Mouse (Mus musculus) stomach, postnatal 0 days (tissue): ENCODE measurements around the gene Tfip11. TPM values are rescaled to one million over a fixed set of nuclear protein-coding genes. Genes with fewer than 3 reads are reported as not detected.
"Not testable (repeated sequence)": the region's sequence is repeated elsewhere in the genome, so short reads cannot be mapped to it uniquely, and the experiment has no call there.

ENCODE experiments used
- ATAC-seq: fragments of 200-750 bp; cut with Nextera tagmentation; 2 replicates; pipeline ENCODE4 v1.8.0; 2017; ENCODE audit not compliant: low FRiP score, low TSS enrichment
- DNase-seq: peaks from one replicate; pipeline ENCODE4 v3.0.0-alpha.2; 2016; ENCODE audit warnings: low spot score
- H3K27ac ChIP-seq: fragments of 300-500 bp; sonication (generic); replicated peaks from 2 replicates; pipeline ENCODE4 v1.5.1; 2014; ENCODE audit warnings: mild to moderate bottlenecking, control low read depth
- H3K27me3 ChIP-seq: fragments of 300-500 bp; sonication (generic); 2 replicates; pipeline ENCODE4 v1.6.1; 2014; ENCODE audit warnings: low read length; ENCODE audit not compliant: control insufficient read depth, insufficient read depth
- H3K36me3 ChIP-seq: fragments of 300-500 bp; sonication (generic); 2 replicates; pipeline ENCODE4 v1.6.1; 2014; ENCODE audit warnings: low read length, mixed read lengths; ENCODE audit not compliant: control insufficient read depth, insufficient read depth
- H3K4me1 ChIP-seq: fragments of 300-500 bp; sonication (generic); replicated peaks from 2 replicates; pipeline ENCODE4 v1.6.1; 2014; ENCODE audit warnings: antibody characterized with exemption; ENCODE audit not compliant: control insufficient read depth, insufficient read depth
- H3K4me2 ChIP-seq: fragments of 300-500 bp; sonication (generic); replicated peaks from 2 replicates; pipeline ENCODE4 v1.6.1; 2014; ENCODE audit warnings: low read depth, mild to moderate bottlenecking, control low read depth, moderate library complexity
- H3K4me3 ChIP-seq: fragments of 300-500 bp; sonication (generic); 2 replicates; pipeline ENCODE4 v1.5.1; 2014; ENCODE audit warnings: low read depth, low read length, control low read depth
- H3K9ac ChIP-seq: fragments of 300-500 bp; sonication (generic); 2 replicates; pipeline ENCODE4 v1.6.1; 2014; ENCODE audit warnings: mild to moderate bottlenecking, low read length, control low read depth, mixed read lengths
- H3K9me3 ChIP-seq: fragments of 300-500 bp; sonication (generic); 2 replicates; pipeline ENCODE4 v1.6.1; 2016; ENCODE audit warnings: low read length; ENCODE audit not compliant: control insufficient read depth
- CTCF ChIP-seq: IDR thresholded peaks from 2 replicates; pipeline ENCODE4 v1.5.1; 2016; ENCODE audit warnings: antibody characterized with exemption, low read depth, mild to moderate bottlenecking, moderate library complexity
- EP300 ChIP-seq: optimal IDR thresholded peaks from 2 replicates; pipeline ENCODE3; 2016; ENCODE audit warnings: antibody characterized with exemption
- WGBS: fragments of 180-500 bp; shearing (Covaris S2); extraction: QIAGEN DNeasy Blood & Tissue Kit; methylation state at CpG from one replicate; pipeline ENCODE4 v1.1.7; 2014; 5-methylcytosine and 5-hydroxymethylcytosine counted together
- polyA plus RNA-seq: library from polyadenylated mRNA; unstranded; fragments of >200 nt; fragmentation: Nextera tagmentation; extraction: Ambion mirVana; gene quantifications from 2 replicates; pipeline ENCODE4 v1.2.1, GENCODE M21; 2015

Tfip11 gene
- polyA plus RNA-seq, 1 experiment from 2014 or later: 12.4 TPM

DNA sequence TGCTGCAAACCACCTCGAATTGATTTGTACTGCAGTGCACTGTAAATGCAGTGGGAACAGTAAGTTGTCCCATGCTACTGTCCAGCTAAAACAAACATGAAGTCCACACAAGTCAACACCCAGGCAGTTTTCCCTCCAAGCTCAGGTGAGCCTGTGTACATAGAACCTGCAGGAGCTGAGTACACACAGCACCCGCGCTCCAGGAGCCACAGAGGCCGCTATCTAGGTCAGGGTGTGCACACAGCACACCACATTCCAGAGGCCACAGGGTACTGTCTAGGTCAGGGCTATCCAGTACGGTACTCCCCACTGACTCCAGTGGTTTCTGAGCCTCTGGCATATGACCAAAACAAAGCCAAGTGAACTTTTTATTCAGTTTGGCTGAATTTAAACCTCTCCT, 23.8 kb upstream of the Tfip11 start:
- ATAC-seq: peak; percentile 88

DNA sequence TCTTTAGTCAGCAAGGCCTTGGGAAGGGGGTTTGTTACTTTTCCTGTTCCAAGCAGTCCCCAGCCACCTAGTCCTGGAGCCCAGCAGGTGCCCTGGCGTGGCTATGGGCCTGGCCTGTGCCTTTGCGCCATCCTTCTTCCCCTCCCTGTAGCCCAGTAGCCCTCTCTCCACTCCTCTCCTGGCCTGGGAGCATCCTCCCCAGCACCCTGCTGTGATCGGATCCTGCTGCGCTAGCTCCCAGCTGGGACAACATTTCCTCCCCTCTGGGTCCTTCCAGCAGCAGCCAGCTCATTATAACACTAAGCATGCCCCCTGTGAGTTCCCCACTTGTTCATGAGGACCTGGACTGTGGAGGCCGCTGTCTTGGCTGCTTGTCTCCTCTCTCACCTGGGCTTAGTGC, 20.3 kb upstream of the Tfip11 start:
- no peak overlapping the region for H3K27ac ChIP-seq
- H3K27me3 ChIP-seq: no peaks in the 10 kb centered on the region
- no peaks in the 10 kb centered on the region for H3K4me1 ChIP-seq
- H3K9ac ChIP-seq: no peak overlapping the region
- H3K36me3 ChIP-seq: peaks cover 25% of the 10 kb centered on the region
- ATAC-seq: no peak
- TF ChIP-seq CTCF: no peak
- no peak for TF ChIP-seq EP300
- H3K4me3 ChIP-seq: no peak overlapping the region
- WGBS: 90% methylated on average over 5 of the region's 5 CpGs
- DNase-seq: no peak
- no peak overlapping the region for H3K4me2 ChIP-seq
- no peaks in the 10 kb centered on the region for H3K9me3 ChIP-seq

More for the DNA sequence above, 23.8 kb upstream of the Tfip11 start:
- peaks cover 3% of the 10 kb centered on the region for H3K36me3 ChIP-seq
- peak; percentile 74 for DNase-seq
- H3K4me3 ChIP-seq: no peak overlapping the region
- H3K9me3 ChIP-seq: no peaks in the 10 kb centered on the region
- no peak overlapping the region for H3K9ac ChIP-seq
- no peak overlapping the region; the same call in 1 of the 2 replicates for H3K27ac ChIP-seq
- no peak for TF ChIP-seq EP300
- TF ChIP-seq CTCF: no peak
- H3K4me2 ChIP-seq: no peak overlapping the region
- H3K4me1 ChIP-seq: no peaks in the 10 kb centered on the region
- H3K27me3 ChIP-seq: no peaks in the 10 kb centered on the region
- WGBS: 72% methylated on average over 5 of the region's 5 CpGs

DNA sequence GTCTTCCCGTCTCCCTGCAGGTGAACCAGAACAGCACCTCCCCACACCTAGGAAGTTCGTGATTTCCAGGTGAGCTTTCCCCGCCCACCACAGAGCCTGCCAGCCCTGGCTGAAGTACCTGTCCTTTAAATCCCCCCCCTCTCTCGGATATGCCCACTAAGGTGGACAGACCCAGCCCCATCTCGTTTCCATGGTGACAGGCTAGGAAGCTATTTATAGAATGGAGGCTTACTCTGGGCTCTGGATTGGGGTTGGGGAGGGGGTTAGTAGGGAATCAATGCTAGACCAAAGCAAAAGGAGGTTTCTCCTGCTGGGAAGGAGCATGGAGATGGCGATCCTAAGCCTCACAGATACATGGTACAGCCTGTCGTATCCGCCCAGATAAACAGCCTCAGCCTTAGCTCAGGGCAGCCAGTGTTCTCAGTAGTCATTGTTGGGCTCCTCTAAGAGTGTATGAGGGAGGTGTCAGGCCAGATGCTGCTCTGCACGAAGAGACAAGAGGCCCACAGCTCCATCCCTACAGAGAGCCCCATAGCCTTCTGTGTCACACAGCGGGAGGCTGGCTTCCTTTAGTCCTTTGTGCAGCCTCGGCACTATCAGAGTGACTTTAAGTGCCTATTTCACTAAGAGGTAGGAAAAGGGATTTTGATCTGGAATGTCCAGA, 12.8 kb upstream of the Tfip11 start:
- ATAC-seq: no peak
- peaks cover 24% of the 10 kb centered on the region for H3K36me3 ChIP-seq
- H3K27me3 ChIP-seq: no peaks in the 10 kb centered on the region
- H3K27ac ChIP-seq: no peak overlapping the region
- no peak overlapping the region for H3K4me2 ChIP-seq
- no peaks in the 10 kb centered on the region for H3K4me1 ChIP-seq
- H3K9me3 ChIP-seq: no peaks in the 10 kb centered on the region
- no peak for TF ChIP-seq CTCF
- TF ChIP-seq EP300: no peak
- no peak overlapping the region for H3K4me3 ChIP-seq
- no peak overlapping the region for H3K9ac ChIP-seq
- WGBS: 78% methylated on average over 11 of the region's 11 CpGs
- no peak for DNase-seq

DNA sequence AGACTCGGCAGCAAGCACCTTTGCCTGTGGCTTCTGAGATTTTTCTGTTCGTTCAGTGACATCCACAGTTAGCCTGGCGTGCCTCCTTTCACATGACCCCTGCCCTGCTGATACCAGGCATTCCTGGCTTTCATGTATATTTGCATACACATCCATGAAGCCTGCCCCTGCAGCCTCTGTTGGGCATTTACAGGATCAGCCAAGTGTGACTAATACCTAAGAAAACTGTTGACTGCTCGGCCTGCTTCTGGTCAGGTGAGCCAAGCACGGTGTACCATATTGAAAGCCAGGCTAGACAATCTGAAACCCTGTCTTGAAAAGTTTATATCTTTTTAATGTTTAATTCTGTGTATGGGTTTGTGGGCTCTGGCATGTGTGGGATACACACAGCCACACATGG, 9.7 kb upstream of the Tfip11 start:
- no peaks in the 10 kb centered on the region for H3K4me1 ChIP-seq
- H3K9ac ChIP-seq: no peak overlapping the region
- H3K27me3 ChIP-seq: no peaks in the 10 kb centered on the region
- DNase-seq: no peak
- H3K27ac ChIP-seq: no peak overlapping the region
- no peak overlapping the region for H3K4me3 ChIP-seq
- 61% methylated on average over 5 of the region's 5 CpGs for WGBS
- no peak for TF ChIP-seq EP300
- no peak for TF ChIP-seq CTCF
- 0 out of 2 replicates have a peak, but pooled peaks have one; percentile 25 for ATAC-seq
- no peaks in the 10 kb centered on the region for H3K9me3 ChIP-seq
- no peak overlapping the region for H3K4me2 ChIP-seq
- H3K36me3 ChIP-seq: peaks cover 12% of the 10 kb centered on the region; the same call in 1 of the 2 replicates

DNA sequence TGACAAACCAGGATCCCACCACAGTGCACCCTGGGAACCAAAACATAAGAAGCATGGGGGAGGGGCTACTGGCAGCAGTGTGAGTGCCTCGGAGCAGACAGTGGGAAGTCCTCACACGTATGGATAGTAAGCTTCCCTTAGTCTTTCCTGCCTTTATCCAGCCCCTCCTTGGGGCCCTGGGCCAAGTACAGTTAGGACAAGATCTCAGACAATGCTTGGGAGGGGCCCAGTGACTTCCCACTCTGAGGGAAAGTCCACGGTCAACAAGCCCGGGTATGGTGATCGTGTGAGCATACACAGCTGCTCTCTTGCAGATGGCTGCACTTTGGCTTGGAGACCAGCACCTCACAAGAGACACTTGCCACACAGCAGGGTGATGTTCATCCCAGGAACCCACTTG, 8.8 kb upstream of the Tfip11 start:
- no peaks in the 10 kb centered on the region for H3K27me3 ChIP-seq
- H3K36me3 ChIP-seq: peaks cover 8% of the 10 kb centered on the region; the same call in 1 of the 2 replicates
- DNase-seq (no peak), ATAC-seq (0 out of 2 replicates have a peak, but pooled peaks have one; percentile 14)
- H3K9me3 ChIP-seq: no peaks in the 10 kb centered on the region
- 22% methylated on average over 5 of the region's 5 CpGs for WGBS
- H3K27ac ChIP-seq: no peak overlapping the region
- H3K4me3 ChIP-seq: no peak overlapping the region
- H3K4me1 ChIP-seq: no peaks in the 10 kb centered on the region
- no peak overlapping the region; the same call in 1 of the 2 replicates for H3K9ac ChIP-seq
- no peak for TF ChIP-seq EP300
- no peak for TF ChIP-seq CTCF
- no peak overlapping the region for H3K4me2 ChIP-seq

DNA sequence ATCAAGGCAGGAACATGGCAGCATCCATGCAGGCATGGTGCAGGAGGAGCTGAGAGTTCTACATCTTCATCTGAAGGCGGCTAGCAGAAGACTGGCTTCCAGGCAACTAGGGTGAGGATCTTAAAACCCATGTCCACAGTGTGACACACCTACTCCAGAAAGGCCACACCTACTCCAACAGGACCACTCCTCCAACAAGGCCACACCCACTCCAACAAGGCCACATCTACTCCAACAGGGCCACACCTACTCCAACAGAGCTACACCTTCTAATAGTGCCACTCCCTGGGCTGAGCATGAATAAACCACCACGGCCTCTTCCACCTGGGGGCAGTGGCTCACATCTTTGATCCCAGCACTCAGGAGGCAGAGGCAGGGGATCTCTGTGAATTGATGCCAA, 6.8 kb upstream of the Tfip11 start:
- WGBS: 49% methylated on average over 2 of the region's 2 CpGs
- H3K9me3 ChIP-seq, H3K4me1 ChIP-seq, H3K27ac ChIP-seq, H3K4me2 ChIP-seq, H3K4me3 ChIP-seq, H3K27me3 ChIP-seq, H3K36me3 ChIP-seq, H3K9ac ChIP-seq: not testable (repeated sequence)
- peak; percentile 74 for ATAC-seq
- peak; percentile 36; the same call in 1 of the 2 replicates for TF ChIP-seq CTCF
- peak; percentile 48 for DNase-seq
